Mouse (Mus musculus) forebrain, postnatal 0 days (tissue): ENCODE results near the gene Sh3pxd2a. TPM values are rescaled to one million over a fixed set of nuclear protein-coding genes. Genes with fewer than 3 reads are reported as not detected.

Experiments used
- ATAC-seq: fragments of 200-750 bp; cut with Nextera tagmentation; 2 replicates; pipeline ENCODE4 v1.8.0; 2017; ENCODE audit warnings: mild to moderate bottlenecking, moderate library complexity
- DNase-seq: peaks from one replicate; pipeline ENCODE4 v3.0.0-alpha.2; 2015
- H3K27ac ChIP-seq: fragments of 300-500 bp; sonication (generic); 2 replicates; pipeline ENCODE4 v1.5.1; 2014; ENCODE audit warnings: low read depth, mild to moderate bottlenecking, antibody characterized with exemption, low read length, moderate library complexity, mixed read lengths
- H3K27me3 ChIP-seq: fragments of 300-500 bp; sonication (generic); 2 replicates; pipeline ENCODE4 v1.6.1; 2014; ENCODE audit warnings: mild to moderate bottlenecking, low read length, mixed read lengths; ENCODE audit not compliant: insufficient read depth
- H3K36me3 ChIP-seq: fragments of 300-500 bp; sonication (generic); 2 replicates; pipeline ENCODE4 v1.6.1; 2014; ENCODE audit warnings: mild to moderate bottlenecking, moderate library complexity; ENCODE audit not compliant: insufficient read depth
- H3K4me1 ChIP-seq: fragments of 300-500 bp; sonication (generic); 2 replicates; pipeline ENCODE4 v1.6.1; 2014; ENCODE audit warnings: antibody characterized with exemption; ENCODE audit not compliant: insufficient read depth
- H3K4me2 ChIP-seq: fragments of 300-500 bp; sonication (generic); 2 replicates; pipeline ENCODE4 v1.6.1; 2014; ENCODE audit warnings: low read depth, mild to moderate bottlenecking, moderate library complexity
- H3K4me3 ChIP-seq: fragments of 300-500 bp; sonication (generic); 2 replicates; pipeline ENCODE4 v1.5.1; 2014; ENCODE audit warnings: low read depth, low read length, mixed read lengths
- H3K9ac ChIP-seq: fragments of 300-500 bp; sonication (generic); 2 replicates; pipeline ENCODE4 v1.6.1; 2014; ENCODE audit warnings: mild to moderate bottlenecking
- H3K9me3 ChIP-seq: fragments of 300-500 bp; sonication (generic); 2 replicates; pipeline ENCODE4 v1.6.1; 2016; ENCODE audit warnings: low read length
- CTCF ChIP-seq: sonication (generic); IDR thresholded peaks from 2 replicates; pipeline ENCODE4 v1.5.1; 2016; ENCODE audit warnings: antibody characterized with exemption, control low read depth, low read depth
- WGBS: fragments of 180-500 bp; shearing (Covaris S2); extraction: QIAGEN DNeasy Blood & Tissue Kit; methylation state at CpG from one replicate; pipeline ENCODE4 v1.1.7; 2014; 5-methylcytosine and 5-hydroxymethylcytosine counted together
- polyA plus RNA-seq: library from polyadenylated mRNA; unstranded; fragments of >200 nt; fragmentation: Nextera tagmentation; extraction: Ambion mirVana; gene quantifications from 2 replicates; pipeline ENCODE4 v1.2.1, GENCODE M21; 2015
- total RNA-seq: library from RNA; depleted of rRNA; stranded (reverse); fragments of >200 nt; gene quantifications from 2 replicates; pipeline ENCODE4 v1.2.3, GENCODE M21; 2014

The Sh3pxd2a gene
- total and polyA plus RNA-seq, 2 experiments from 2014 or later: 1.2 to 20.8 TPM

DNA sequence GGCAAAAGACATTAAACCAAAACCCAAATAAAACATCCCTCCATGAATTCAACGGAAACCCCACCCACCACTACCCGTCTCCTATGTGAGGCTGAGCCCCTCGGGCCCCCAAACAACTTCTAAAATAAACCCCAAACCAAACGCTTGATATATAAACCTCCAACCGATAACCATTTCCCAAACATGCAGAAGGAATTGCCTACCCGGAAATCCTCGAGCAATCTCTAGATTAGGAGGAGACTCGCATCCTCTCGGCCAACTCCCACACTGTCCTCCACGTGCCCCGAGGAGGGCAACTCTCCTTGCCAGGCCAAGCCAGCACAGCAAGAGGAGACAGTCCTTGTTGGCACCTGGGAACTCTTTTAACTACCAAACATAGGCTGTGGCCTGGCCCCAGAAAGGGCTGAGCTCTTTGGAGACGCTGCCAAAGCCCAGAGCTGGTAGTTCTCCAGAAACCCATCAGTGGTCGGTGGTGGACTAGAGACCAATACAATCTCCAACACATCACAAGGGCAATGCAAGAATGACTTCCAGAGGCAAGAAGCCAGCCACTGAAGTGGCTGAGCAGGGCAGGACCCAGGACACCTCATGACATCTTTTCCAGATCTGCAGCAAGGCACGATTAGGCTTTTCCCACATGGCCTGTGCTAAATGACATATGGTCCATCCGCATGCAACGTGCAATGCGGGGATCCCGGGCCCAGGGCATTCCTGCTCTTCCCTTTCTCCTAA, 198.0 kb downstream of the Sh3pxd2a start:
- H3K4me1 ChIP-seq: no peaks in the 10 kb centered on the region
- ATAC-seq: no peak
- H3K9me3 ChIP-seq: no peaks in the 10 kb centered on the region
- no peaks in the 10 kb centered on the region for H3K27me3 ChIP-seq
- 92% methylated on average over 18 of the region's 18 CpGs for WGBS
- no peak for DNase-seq
- H3K4me2 ChIP-seq: no peak overlapping the region
- no peak overlapping the region for H3K4me3 ChIP-seq
- no peak overlapping the region for H3K9ac ChIP-seq
- H3K36me3 ChIP-seq: peaks cover 8% of the 10 kb centered on the region; the same call in 1 of the 2 replicates
- TF ChIP-seq CTCF: no peak
- H3K27ac ChIP-seq: no peak overlapping the region

DNA sequence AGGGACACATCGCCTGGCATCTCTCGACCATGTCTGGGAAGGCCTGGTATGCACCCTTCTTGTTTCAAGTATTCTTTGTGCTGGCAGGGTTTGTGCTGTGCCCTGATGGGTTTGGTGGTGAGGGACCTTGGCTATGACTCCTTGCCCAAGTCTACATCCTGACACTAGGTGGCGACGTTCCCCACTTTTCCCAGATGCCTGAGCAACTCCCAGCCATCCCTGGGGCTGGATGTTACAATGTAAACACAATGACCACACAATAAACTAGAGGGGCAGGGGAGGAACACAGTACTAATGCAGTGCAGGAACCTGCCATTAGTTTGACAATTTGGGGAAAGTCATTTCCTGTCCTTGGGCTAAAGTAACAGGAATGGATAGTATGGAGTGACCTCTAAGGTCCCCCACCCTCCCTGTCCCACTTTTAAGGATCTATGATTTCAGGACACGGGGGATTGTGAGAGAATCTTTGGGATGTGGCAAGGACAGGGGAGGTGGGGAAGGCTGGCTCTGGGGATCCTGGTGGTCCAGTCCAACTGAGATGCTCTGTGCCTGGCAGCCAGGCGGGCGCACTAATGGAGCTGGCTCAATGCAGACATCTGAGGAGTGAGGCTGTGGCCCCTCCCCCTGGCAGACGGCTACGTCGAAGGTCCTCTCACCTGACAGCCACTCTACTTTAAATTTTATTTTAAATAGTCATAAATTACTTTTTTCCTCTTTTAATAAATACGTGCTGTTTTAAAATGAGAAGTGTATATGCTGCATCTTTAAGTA, 199.7 kb downstream of the Sh3pxd2a start:
- H3K27ac ChIP-seq: no peak overlapping the region
- no peak overlapping the region for H3K4me2 ChIP-seq
- no peaks in the 10 kb centered on the region for H3K4me1 ChIP-seq
- TF ChIP-seq CTCF: peak; percentile 88
- peaks cover 8% of the 10 kb centered on the region; the same call in 1 of the 2 replicates for H3K36me3 ChIP-seq
- WGBS: 43% methylated on average over 11 of the region's 11 CpGs
- ATAC-seq (peak; percentile 66), DNase-seq (peak; percentile 76)
- H3K9me3 ChIP-seq: no peaks in the 10 kb centered on the region
- no peak overlapping the region for H3K9ac ChIP-seq
- H3K27me3 ChIP-seq: no peaks in the 10 kb centered on the region
- no peak overlapping the region for H3K4me3 ChIP-seq

DNA sequence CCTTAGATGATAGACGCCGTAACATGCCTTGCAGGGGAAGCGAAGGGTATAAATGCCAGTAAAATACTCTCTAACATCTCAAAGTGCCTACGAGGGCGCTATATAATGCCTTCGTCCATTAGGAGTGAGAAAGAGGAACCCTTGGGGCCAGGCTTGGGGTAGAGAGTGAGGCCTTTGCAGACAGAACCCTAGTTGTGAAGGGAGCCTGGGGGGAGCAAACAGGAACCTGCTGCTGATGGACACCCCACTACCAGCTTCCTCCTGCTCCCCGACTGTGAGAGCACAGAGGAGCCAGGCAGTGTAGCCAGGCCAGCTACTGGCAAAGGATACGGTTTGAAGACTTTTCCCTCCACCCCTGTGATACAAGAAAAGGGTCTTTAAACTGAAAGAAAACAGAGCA, 200.6 kb downstream of the Sh3pxd2a start:
- ATAC-seq: no peak
- Histone ChIP-seq H3K27me3 (no peaks in the 10 kb centered on the region), H3K9me3 (no peaks in the 10 kb centered on the region), H3K9ac (no peak overlapping the region), H3K4me2 (no peak overlapping the region), H3K27ac (no peak overlapping the region), H3K36me3 (peaks cover 8% of the 10 kb centered on the region; the same call in 1 of the 2 replicates), H3K4me3 (no peak overlapping the region), H3K4me1 (no peaks in the 10 kb centered on the region)
- WGBS: 91% methylated on average over 8 of the region's 8 CpGs
- no peak for DNase-seq
- no peak for TF ChIP-seq CTCF

DNA sequence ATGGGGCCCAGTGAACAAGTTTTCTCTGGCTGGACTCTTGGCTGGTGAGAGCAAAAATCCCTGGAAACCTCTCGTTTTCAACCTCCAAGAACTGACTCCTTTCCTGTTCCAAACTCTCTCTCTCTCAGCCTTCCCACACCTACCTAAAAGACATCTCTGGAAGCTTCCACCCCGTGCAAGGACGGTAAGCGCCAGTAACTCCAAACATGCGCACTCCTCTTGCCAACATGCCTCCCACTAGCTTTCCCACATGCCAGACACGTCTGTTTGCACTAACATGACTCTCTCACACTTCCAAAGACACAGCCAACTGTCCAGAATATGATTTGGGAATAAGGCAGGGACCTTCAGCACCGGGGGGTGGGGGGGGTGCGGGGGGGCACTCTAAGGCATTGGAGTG, 203.0 kb downstream of the Sh3pxd2a start:
- WGBS: 69% methylated on average over 8 of the region's 8 CpGs
- no peak overlapping the region for H3K4me3 ChIP-seq
- no peaks in the 10 kb centered on the region for H3K9me3 ChIP-seq
- no peak for DNase-seq
- H3K27ac ChIP-seq: no peak overlapping the region
- TF ChIP-seq CTCF: no peak
- no peak overlapping the region for H3K9ac ChIP-seq
- no peak for ATAC-seq
- H3K27me3 ChIP-seq: no peaks in the 10 kb centered on the region
- H3K4me1 ChIP-seq: no peaks in the 10 kb centered on the region
- H3K36me3 ChIP-seq: no peaks in the 10 kb centered on the region
- H3K4me2 ChIP-seq: no peak overlapping the region

DNA sequence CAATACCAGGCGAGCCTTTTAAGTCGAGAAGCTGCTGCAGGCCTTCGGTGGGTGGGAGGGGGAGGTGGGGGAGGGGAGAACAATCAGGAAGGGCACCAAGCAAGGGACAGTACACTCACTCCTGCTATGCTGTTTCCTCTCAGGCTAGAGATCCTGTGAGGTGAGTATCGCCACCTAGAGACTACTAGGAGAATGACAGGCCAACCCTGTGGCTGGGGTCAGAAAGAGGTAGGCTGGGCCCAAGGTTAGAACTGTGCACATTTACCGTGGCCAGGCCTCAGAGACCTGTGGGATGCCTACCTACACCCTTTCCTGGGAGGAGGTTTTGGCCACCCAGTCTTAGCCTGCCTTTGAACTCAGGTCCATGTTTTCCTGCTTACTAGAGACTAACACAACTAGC, 204.6 kb downstream of the Sh3pxd2a start:
- ATAC-seq (0 out of 2 replicates have a peak, but pooled peaks have one; percentile 36), DNase-seq (no peak)
- H3K9ac ChIP-seq: no peak overlapping the region
- H3K4me3 ChIP-seq: no peak overlapping the region
- no peak overlapping the region for H3K4me2 ChIP-seq
- H3K27me3 ChIP-seq: no peaks in the 10 kb centered on the region
- 5% methylated on average over 5 of the region's 5 CpGs for WGBS
- no peak overlapping the region for H3K27ac ChIP-seq
- H3K36me3 ChIP-seq: no peaks in the 10 kb centered on the region
- no peaks in the 10 kb centered on the region for H3K9me3 ChIP-seq
- TF ChIP-seq CTCF: peak; percentile 72
- H3K4me1 ChIP-seq: no peaks in the 10 kb centered on the region

DNA sequence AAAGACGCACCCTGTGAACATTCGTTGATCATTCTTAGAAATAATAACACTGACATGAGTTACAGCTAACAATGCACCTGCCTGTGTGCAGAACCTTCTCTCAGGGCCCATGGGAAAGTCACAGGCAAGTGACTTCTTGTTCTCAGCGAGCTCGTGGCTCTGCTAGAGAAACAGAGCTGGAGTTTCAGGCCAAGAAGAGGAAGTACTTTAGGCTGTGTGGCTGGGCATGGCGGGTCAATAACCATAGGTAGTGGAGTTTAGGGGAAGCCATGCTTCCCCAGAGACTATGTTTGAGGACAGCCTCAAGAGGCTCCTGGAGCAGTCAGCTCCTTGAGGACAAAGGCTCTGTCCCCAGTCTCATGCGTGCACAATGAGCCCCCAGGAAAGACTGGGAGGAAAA, 208.3 kb downstream of the Sh3pxd2a start:
- no peak overlapping the region for H3K4me3 ChIP-seq
- no peak for ATAC-seq
- H3K9ac ChIP-seq: no peak overlapping the region
- no peaks in the 10 kb centered on the region for H3K36me3 ChIP-seq
- H3K27ac ChIP-seq: no peak overlapping the region
- H3K9me3 ChIP-seq: no peaks in the 10 kb centered on the region
- peaks cover 27% of the 10 kb centered on the region for H3K27me3 ChIP-seq
- no peak for DNase-seq
- WGBS: 84% methylated on average over 6 of the region's 6 CpGs
- TF ChIP-seq CTCF: no peak
- no peaks in the 10 kb centered on the region for H3K4me1 ChIP-seq
- H3K4me2 ChIP-seq: no peak overlapping the region

DNA sequence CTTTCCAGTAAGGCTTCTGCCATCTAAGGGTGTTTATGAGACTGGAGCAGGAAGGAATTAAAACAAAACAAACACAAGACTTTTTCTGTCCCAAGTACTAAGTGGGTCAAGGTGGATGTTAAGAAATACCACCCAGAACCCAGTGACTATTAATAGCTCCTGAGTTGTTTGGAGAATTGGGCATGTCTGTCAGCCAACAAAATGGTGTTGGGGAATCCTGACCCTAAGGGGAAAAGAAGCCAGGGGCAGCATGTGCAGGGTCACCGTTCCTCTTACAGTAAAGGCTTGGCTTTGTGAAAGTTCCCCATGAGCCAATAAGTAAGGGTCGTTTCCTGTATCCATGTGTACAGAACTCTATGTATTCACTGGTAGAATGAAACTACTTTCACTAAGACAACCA, 209.2 kb downstream of the Sh3pxd2a start:
- H3K27ac ChIP-seq: no peak overlapping the region
- H3K4me2 ChIP-seq: no peak overlapping the region
- DNase-seq (no peak), ATAC-seq (no peak)
- H3K9ac ChIP-seq: no peak overlapping the region
- H3K9me3 ChIP-seq: no peaks in the 10 kb centered on the region
- H3K4me3 ChIP-seq: no peak overlapping the region
- no peaks in the 10 kb centered on the region for H3K36me3 ChIP-seq
- peaks cover 27% of the 10 kb centered on the region for H3K27me3 ChIP-seq
- WGBS: 74% methylated on average over 2 of the region's 2 CpGs
- no peak for TF ChIP-seq CTCF
- no peaks in the 10 kb centered on the region for H3K4me1 ChIP-seq
